ENCODE assay signal across 8 mouse cellular contexts in the genomic region with DNA sequence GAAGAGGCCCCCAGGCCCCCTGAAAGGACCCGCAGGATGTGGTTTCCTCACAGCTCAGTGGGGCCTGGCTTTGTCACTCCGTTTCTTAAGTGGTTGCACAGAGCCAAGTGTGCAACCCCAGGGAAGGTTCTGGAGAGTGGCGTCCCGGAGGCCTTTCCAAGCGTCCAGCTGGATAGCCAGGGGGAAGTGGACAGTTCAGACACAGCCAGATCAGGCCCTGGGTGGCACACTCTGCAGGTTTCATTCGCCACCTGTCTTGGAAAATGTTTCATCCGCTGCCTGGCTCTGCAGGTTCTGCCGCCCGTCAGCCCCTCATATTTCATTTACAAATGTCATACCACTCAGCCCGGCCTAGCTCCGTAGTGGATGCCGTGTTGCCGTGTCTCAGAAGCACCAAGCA. TPM values are rescaled to one million over a fixed set of nuclear protein-coding genes. Genes with fewer than 3 reads are reported as not detected.
DNase-seq lines count a peak whose midpoint lies in the region; ATAC-seq lines count a peak whose summit lies in the region.

No protein-coding gene starts in this region.

- H3K27ac ChIP-seq in heart, embryonic 12.5 days (ENCODE audit: poor library complexity, severe bottlenecking): no peak overlapping the region
- H3K27ac ChIP-seq in hindbrain, embryonic 11.5 days (ENCODE audit: low read depth, low read length): peak overlapping the region; percentile 48; the same call in 1 of the 2 replicates

- H3K36me3 ChIP-seq in heart, embryonic 12.5 days: no peaks in the 10 kb centered on the region
- H3K36me3 ChIP-seq in hindbrain, embryonic 11.5 days (ENCODE audit: control insufficient read depth, insufficient read depth, low read length): no peaks in the 10 kb centered on the region

- intact Hi-C loops in heart, postnatal 25 days (cut with DNase I): loop anchor here (2.0 to 10.0 kb wide), 2 partner anchors 172 to 198 kb away; no protein-coding TSS in a partner anchor

- H3K4me3 ChIP-seq in heart, embryonic 12.5 days: no peak overlapping the region; the same call in 1 of the 2 replicates
- H3K4me3 ChIP-seq in hindbrain, embryonic 11.5 days (ENCODE audit: low read depth, low read length): no peak overlapping the region

- H3K9ac ChIP-seq in heart, embryonic 12.5 days: peak overlapping the region; percentile 49; the same call in 1 of the 2 replicates
- peak overlapping the region; percentile 52 for H3K9ac ChIP-seq in hindbrain, embryonic 11.5 days (ENCODE audit: low read depth, low read length)

- ATAC-seq in heart, embryonic 12.5 days (ENCODE audit: insufficient number of reproducible peaks, low FRiP score): no peak
- ATAC-seq in hindbrain, embryonic 11.5 days (ENCODE audit: low FRiP score): no peak
- peak; percentile 3; the same call in 1 of the 2 replicates for ATAC-seq in megakaryocyte progenitor cell, adult 5-6 weeks (replicated peaks; ENCODE audit: poor library complexity)
- ATAC-seq in frontal cortex, adult (ENCODE audit: low TSS enrichment): no peak
- ATAC-seq in erythroid progenitor cell, adult 5-6 weeks (replicated peaks; ENCODE audit: low FRiP score, poor library complexity, severe bottlenecking): no peak

- no peak for DNase-seq in heart, postnatal 25 days (ENCODE audit: low spot score)
- DNase-seq in cerebellum, adult 9-11 months: peak; percentile 72
- no peak for DNase-seq in hindbrain, embryonic 11.5 days (ENCODE audit: low spot score)
- DNase-seq in ovary, adult 18-20 months (ENCODE audit: low spot score): no peak

- 63% methylated on average over 13 of the region's 13 CpGs for WGBS in heart, embryonic 12.5 days
- 65% methylated on average over 13 of the region's 13 CpGs for WGBS in hindbrain, embryonic 11.5 days

- H3K4me1 ChIP-seq in heart, embryonic 12.5 days (replicated peaks): peaks cover 23% of the 10 kb centered on the region
- peaks cover 8% of the 10 kb centered on the region; the same call in 1 of the 2 replicates for H3K4me1 ChIP-seq in hindbrain, embryonic 11.5 days (replicated peaks; ENCODE audit: control insufficient read depth, insufficient read depth, low read length)

- peaks cover 91% of the 10 kb centered on the region for H3K27me3 ChIP-seq in heart, embryonic 12.5 days (replicated peaks)
- H3K27me3 ChIP-seq in hindbrain, embryonic 11.5 days (ENCODE audit: control insufficient read depth, insufficient read depth, low read length): peaks cover 9% of the 10 kb centered on the region

- H3K4me2 ChIP-seq in heart, embryonic 12.5 days: peak overlapping the region; percentile 100
- H3K4me2 ChIP-seq in hindbrain, embryonic 11.5 days (replicated peaks; ENCODE audit: low read depth, low read length): peak overlapping the region; percentile 99

- H3K9me3 ChIP-seq in heart, embryonic 12.5 days (replicated peaks): no peaks in the 10 kb centered on the region
- no peaks in the 10 kb centered on the region for H3K9me3 ChIP-seq in hindbrain, embryonic 11.5 days (ENCODE audit: control insufficient read depth, low read length)

RNA-seq across cellular contexts. Expression of a gene that starts 2.5 kb away (rescaled TPM):
- polyA plus RNA-seq in heart, embryonic 12.5 days (2016; fragmentation: Nextera tagmentation; extraction: Ambion mirVana): 0.65 and 1.2 TPM in 2 replicates
- total RNA-seq in heart, postnatal 25 days (2021): 1 to 10 TPM in 1 of 2 experiments, under 1 TPM in 1; 0.98 to 1.2 TPM
- polyA plus RNA-seq in hindbrain, embryonic 11.5 days (2014; fragmentation: Nextera tagmentation; extraction: Ambion mirVana): 2.7 and 2.9 TPM in 2 replicates
- 0.10 TPM in 1 of 2 replicates, not detected in the other for total RNA-seq in megakaryocyte progenitor cell, adult 5-6 weeks (2015)
- total RNA-seq in megakaryocyte progenitor cell, adult 5-6 weeks (2017): not detected in 2 replicates
- total RNA-seq in erythroid progenitor cell, adult 5-6 weeks (2015; ENCODE audit: low replicate concordance): not detected in 2 replicates
- total RNA-seq in erythroid progenitor cell, adult 5-6 weeks (2017; ENCODE audit: low replicate concordance): not detected in 2 replicates
